Mouse (Mus musculus): Measurements from ENCODE around the gene Coa3.

GRCm38 (mm10) chr11:101279193-101279569 lies 267 bp upstream of the Coa3 start:
- TF ChIP-seq CTCF (IDR thresholded peaks at IDR 0.05; ENCODE audit: insufficient read depth, low read length), result no peak
- no peak for TF ChIP-seq POLR2A (IDR thresholded peaks at IDR 0.05; ENCODE audit: borderline replicate concordance, extremely low read depth, low read depth, low read length)
